Mouse (Mus musculus) ES-Bruce4 (cell line): ENCODE data around the gene Nrcam. TPM values are rescaled to one million over a fixed set of nuclear protein-coding genes. Genes with fewer than 3 reads are reported as not detected.

Experiments
- H3K27ac ChIP-seq: 2 replicates; pipeline ENCODE4 v1.5.1; 2012; ENCODE audit warnings: low read length, inconsistent platforms; ENCODE audit not compliant: insufficient read depth
- H3K27me3 ChIP-seq: 2 replicates; pipeline ENCODE4 v1.6.1; 2012; ENCODE audit warnings: mild to moderate bottlenecking, low read length, inconsistent platforms; ENCODE audit not compliant: control insufficient read depth, poor library complexity, insufficient read depth, severe bottlenecking
- H3K36me3 ChIP-seq: 2 replicates; pipeline ENCODE4 v1.6.1; 2012; ENCODE audit warnings: inconsistent platforms, mild to moderate bottlenecking, low read length, moderate library complexity; ENCODE audit not compliant: control insufficient read depth, poor library complexity, insufficient read depth, severe bottlenecking
- H3K4me1 ChIP-seq: one replicate; pipeline ENCODE4 v1.8.1; 2011; ENCODE audit warnings: low read length; ENCODE audit not compliant: control insufficient read depth, insufficient read depth
- H3K4me3 ChIP-seq: 2 replicates; pipeline ENCODE4 v1.5.1; 2011; ENCODE audit warnings: low read depth, mild to moderate bottlenecking, low read length
- H3K9ac ChIP-seq: 2 replicates; pipeline ENCODE4 v1.6.1; 2012; ENCODE audit warnings: low read depth, mild to moderate bottlenecking, inconsistent platforms; ENCODE audit not compliant: poor library complexity, severe bottlenecking
- H3K9me3 ChIP-seq: replicated peaks from 2 replicates; pipeline ENCODE4 v1.6.1; 2012; ENCODE audit warnings: mild to moderate bottlenecking, low read length, inconsistent platforms; ENCODE audit not compliant: control insufficient read depth, poor library complexity, insufficient read depth, severe bottlenecking
- CTCF ChIP-seq: IDR thresholded peaks from one replicate; pipeline ENCODE4 v1.8.1; 2011; ENCODE audit warnings: low read depth, low read length
- EP300 ChIP-seq: IDR thresholded peaks from 2 replicates; pipeline ENCODE4 v1.6.1; 2011; ENCODE audit warnings: low read depth, low read length; ENCODE audit not compliant: insufficient read depth
- POLR2A ChIP-seq: IDR thresholded peaks from one replicate; pipeline ENCODE4 v1.8.1; 2011; ENCODE audit warnings: low read length; ENCODE audit not compliant: insufficient read depth
- polyA plus RNA-seq: library from polyadenylated mRNA; stranded (reverse); fragments of >200 nt; gene quantifications from 2 replicates; pipeline ENCODE4 v1.2.4, GENCODE M21; 2011; ENCODE audit warnings: low read depth; ENCODE audit not compliant: missing spikeins, insufficient read depth, insufficient read length

Nrcam gene
- polyA plus RNA-seq, 1 experiment = 2.7 TPM

DNA sequence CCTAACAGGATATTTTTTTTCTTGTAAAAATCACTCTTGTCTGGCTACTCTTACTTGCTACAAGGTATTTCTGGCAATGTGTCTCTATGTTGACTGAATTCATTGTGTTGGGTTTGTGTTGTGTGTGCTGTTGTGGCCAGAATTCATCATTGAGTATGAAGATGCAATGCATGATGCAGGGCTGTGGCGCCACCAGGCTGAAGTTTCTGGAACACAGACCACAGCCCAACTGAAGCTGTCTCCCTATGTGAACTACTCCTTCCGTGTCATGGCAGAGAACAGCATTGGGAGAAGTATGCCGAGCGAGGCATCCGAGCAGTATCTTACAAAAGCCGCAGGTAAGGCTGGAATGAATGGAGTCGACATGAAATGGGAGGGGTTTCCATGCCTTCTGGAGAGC lies 241.4 kb downstream of the Nrcam start:
- TF ChIP-seq EP300 (no peak), CTCF (peak; percentile 33)
- Histone ChIP-seq H3K9me3 (no peaks in the 10 kb centered on the region), H3K36me3 (no peaks in the 10 kb centered on the region), H3K9ac (no peak overlapping the region), H3K27ac (no peak overlapping the region), H3K27me3 (no peaks in the 10 kb centered on the region; the same call in 1 of the 2 replicates), H3K4me3 (no peak overlapping the region), H3K4me1 (no peaks in the 10 kb centered on the region)

- Histone ChIP-seq H3K9ac (no peak overlapping the region), H3K27me3 (no peaks in the 10 kb centered on the region; the same call in 1 of the 2 replicates), H3K36me3 (no peaks in the 10 kb centered on the region), H3K4me1 (no peaks in the 10 kb centered on the region), H3K27ac (no peak overlapping the region), H3K9me3 (no peaks in the 10 kb centered on the region), H3K4me3 (no peak overlapping the region)
- TF ChIP-seq CTCF (no peak), EP300 (no peak), POLR2A (no peak)
Measured at GRCm38 (mm10) chr12:44572664-44573063, 244.0 kb downstream of the Nrcam start.

GRCm38 (mm10) chr12:44574167-44574566 lies 245.5 kb downstream of the Nrcam start:
- no peak overlapping the region for H3K9ac ChIP-seq
- H3K27me3 ChIP-seq = no peaks in the 10 kb centered on the region; the same call in 1 of the 2 replicates
- H3K4me3 ChIP-seq = no peak overlapping the region
- no peaks in the 10 kb centered on the region for H3K9me3 ChIP-seq
- H3K36me3 ChIP-seq = no peaks in the 10 kb centered on the region
- H3K4me1 ChIP-seq = no peaks in the 10 kb centered on the region
- TF ChIP-seq CTCF (no peak), EP300 (no peak), POLR2A (no peak)
- no peak overlapping the region for H3K27ac ChIP-seq

DNA sequence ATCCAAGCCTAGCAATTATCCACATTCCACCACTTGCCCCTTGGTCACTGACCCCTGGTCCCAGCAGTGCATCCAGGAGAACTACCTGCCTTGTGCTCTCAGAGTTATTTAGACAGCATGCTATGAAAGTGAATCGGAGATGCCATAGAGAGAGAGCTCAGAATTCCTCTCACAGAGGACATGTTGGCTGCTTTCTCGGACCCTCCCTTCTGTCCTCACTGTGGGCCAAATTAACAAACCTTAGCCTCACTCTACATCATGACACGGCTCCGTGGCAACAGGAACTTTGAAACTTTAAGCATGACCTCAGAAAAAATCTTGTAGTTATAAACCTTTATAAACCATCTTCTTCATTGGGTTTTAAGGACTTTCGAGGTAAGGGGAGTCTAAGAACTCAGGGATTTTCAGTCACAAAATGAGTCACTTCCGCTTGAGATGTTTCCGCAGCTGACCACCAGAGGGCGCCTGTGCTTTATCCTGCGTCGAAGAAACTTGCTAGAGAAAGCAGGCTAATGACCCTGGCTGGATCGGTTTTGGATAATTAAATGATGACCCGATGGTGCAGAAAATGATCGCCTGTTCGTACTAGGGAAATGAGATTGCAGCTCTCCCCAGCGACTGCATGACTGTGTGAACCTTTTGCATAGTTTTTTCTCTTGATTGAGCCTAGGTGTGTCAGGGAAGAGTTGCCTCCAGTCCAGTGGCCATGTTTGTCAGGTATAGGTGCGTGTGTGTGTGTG lies 272.9 kb downstream of the Nrcam start:
- H3K27ac ChIP-seq = no peak overlapping the region
- H3K27me3 ChIP-seq = no peaks in the 10 kb centered on the region; the same call in 1 of the 2 replicates
- no peaks in the 10 kb centered on the region for H3K36me3 ChIP-seq
- H3K9ac ChIP-seq = no peak overlapping the region
- H3K4me3 ChIP-seq = no peak overlapping the region
- no peak for TF ChIP-seq POLR2A
- peak; percentile 78 for TF ChIP-seq CTCF
- no peak for TF ChIP-seq EP300
- H3K9me3 ChIP-seq = no peaks in the 10 kb centered on the region
- H3K4me1 ChIP-seq = no peaks in the 10 kb centered on the region

DNA sequence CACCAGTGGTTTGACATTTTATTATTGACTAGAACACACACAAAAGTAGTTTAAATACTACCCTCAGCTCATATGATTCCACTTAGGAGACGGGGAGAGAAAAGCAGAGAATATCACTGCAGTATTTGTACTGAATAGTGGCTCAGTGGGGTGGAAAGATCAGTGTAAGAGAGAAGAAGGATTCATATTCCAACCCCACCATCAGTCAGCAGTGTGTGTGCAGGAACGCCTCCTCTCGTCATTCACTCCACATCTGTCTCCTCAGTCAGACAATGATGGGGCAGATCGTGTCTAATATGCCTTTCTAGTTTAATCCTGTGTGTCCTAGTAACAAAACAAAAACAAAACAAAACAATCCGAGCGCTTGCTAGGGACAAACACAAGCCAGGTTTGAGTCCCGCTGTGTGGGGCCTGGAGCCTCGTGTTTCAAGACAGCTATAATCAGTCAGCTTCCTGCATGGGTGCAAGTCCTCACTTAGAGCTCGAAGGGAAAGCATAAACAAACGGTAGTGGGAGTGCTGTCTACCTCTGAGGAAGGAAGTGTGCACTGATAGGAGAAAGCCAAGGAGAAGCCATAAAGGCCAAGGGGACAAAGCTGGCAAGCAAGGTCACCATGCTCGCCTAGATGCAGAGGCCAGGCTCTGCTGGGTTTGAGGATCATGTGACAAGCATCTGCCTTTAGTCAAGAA lies 273.7 kb downstream of the Nrcam start:
- Histone ChIP-seq H3K9me3 (no peaks in the 10 kb centered on the region), H3K4me3 (no peak overlapping the region), H3K36me3 (no peaks in the 10 kb centered on the region), H3K27ac (no peak overlapping the region), H3K27me3 (no peaks in the 10 kb centered on the region; the same call in 1 of the 2 replicates), H3K9ac (no peak overlapping the region), H3K4me1 (no peaks in the 10 kb centered on the region)
- TF ChIP-seq POLR2A (no peak), EP300 (no peak), CTCF (no peak)

DNA sequence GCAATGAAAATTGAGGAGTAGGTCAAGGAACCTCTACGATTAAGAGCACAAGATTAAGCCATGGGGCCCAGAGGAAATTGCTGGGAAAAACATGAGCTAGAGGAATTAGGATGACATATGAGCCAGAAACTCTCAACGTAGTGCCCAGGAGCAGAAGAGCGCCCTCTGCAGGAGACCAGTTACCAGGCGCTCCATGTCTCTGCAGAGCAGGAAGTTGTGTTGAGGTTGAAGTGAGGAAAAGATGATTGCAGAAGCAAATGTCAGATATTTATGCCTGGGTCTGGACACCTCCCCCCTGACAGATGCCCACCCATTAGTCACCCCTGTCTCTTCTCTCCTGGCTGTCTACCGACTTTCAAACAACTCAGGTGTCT lies 274.3 kb downstream of the Nrcam start:
- Histone ChIP-seq H3K4me3 (no peak overlapping the region), H3K27me3 (no peaks in the 10 kb centered on the region; the same call in 1 of the 2 replicates), H3K4me1 (no peaks in the 10 kb centered on the region), H3K9me3 (no peaks in the 10 kb centered on the region), H3K36me3 (no peaks in the 10 kb centered on the region), H3K27ac (no peak overlapping the region), H3K9ac (no peak overlapping the region)
- no peak for TF ChIP-seq POLR2A
- TF ChIP-seq CTCF = peak; percentile 40
- no peak for TF ChIP-seq EP300
